ENCODE assay signal across 11 mouse cellular contexts in the genomic region with DNA sequence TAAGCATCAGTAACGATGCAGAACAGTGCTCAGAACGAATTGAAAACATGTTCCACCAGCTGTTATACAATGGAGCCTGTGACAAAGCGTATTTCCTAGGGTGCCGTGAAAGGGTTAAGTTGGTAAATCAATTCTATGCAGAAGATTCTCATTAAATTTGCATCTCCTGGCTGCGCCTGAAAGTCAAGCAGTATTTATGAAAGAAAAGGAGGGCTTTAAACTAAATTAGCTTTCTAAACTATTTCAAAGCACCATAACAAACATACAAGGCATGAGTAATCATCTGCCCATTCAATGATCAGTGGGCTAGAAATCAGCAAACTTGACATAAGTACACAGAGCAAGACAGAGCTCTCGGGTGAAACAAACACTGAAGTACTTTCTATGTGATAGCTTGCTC. TPM values are rescaled to one million over a fixed set of nuclear protein-coding genes. Genes with fewer than 3 reads are reported as not detected.
DNase-seq lines count a peak whose midpoint lies in the region; ATAC-seq and TF ChIP-seq lines count a peak whose summit lies in the region.
"Had no signal": no experiment of that assay in that cellular context is flagged by ENCODE, and none has a peak within 500 bp of the region (broad histone marks: within the 10 kb centered on the region; RNA-seq: fewer than 3 reads in every experiment).

No protein-coding gene starts in this region.

- H3K4me3 ChIP-seq in kidney, postnatal 0 days (replicated peaks; ENCODE audit: low read depth, low read length), result no peak overlapping the region
- peak overlapping the region; percentile 26 for H3K4me3 ChIP-seq in forebrain, embryonic 15.5 days
- peak overlapping the region; percentile 24 for H3K4me3 ChIP-seq in midbrain, embryonic 14.5 days (replicated peaks; ENCODE audit: low read depth, low read length)
- H3K4me3 ChIP-seq: limb, embryonic 15.5 days had no signal

- H3K4me2 ChIP-seq in kidney, postnatal 0 days (ENCODE audit: low read length), result peak overlapping the region; percentile 39
- H3K4me2 ChIP-seq in forebrain, embryonic 15.5 days (replicated peaks), result peak overlapping the region; percentile 41
- peak overlapping the region; percentile 96 for H3K4me2 ChIP-seq in midbrain, embryonic 14.5 days (ENCODE audit: low read length)
- H3K4me2 ChIP-seq: limb, embryonic 15.5 days had no signal

- no peaks in the 10 kb centered on the region; the same call in 1 of the 2 replicates for H3K4me1 ChIP-seq in kidney, postnatal 0 days (replicated peaks; ENCODE audit: insufficient read depth, low read length)
- H3K4me1 ChIP-seq in forebrain, embryonic 15.5 days, result peaks cover 40% of the 10 kb centered on the region
- H3K4me1 ChIP-seq in midbrain, embryonic 14.5 days (ENCODE audit: control insufficient read depth, insufficient read depth, low read length), result peaks cover 23% of the 10 kb centered on the region

- WGBS in kidney, postnatal 0 days, result 54% methylated on average over 6 of the region's 6 CpGs
- WGBS in forebrain, embryonic 15.5 days, result 17% methylated on average over 6 of the region's 6 CpGs
- WGBS in midbrain, embryonic 14.5 days, result 33% methylated on average over 6 of the region's 6 CpGs

- ATAC-seq in kidney, postnatal 0 days (replicated peaks; ENCODE audit: low FRiP score, low read depth), result no peak
- peak; percentile 0; the same call in 1 of the 2 replicates for ATAC-seq in forebrain, embryonic 15.5 days (replicated peaks)
- ATAC-seq in midbrain, embryonic 14.5 days (ENCODE audit: low FRiP score, low TSS enrichment), result no peak

- H3K36me3 ChIP-seq in kidney, postnatal 0 days (ENCODE audit: insufficient read depth, low read length), result no peaks in the 10 kb centered on the region
- H3K36me3 ChIP-seq in forebrain, embryonic 15.5 days, result no peaks in the 10 kb centered on the region
- H3K36me3 ChIP-seq in midbrain, embryonic 14.5 days (ENCODE audit: control insufficient read depth, insufficient read depth, low read length), result peaks cover 12% of the 10 kb centered on the region; the same call in 1 of the 2 replicates

- no peak overlapping the region for H3K9ac ChIP-seq in kidney, postnatal 0 days (ENCODE audit: low read depth, low read length)
- H3K9ac ChIP-seq in forebrain, embryonic 15.5 days (replicated peaks), result no peak overlapping the region
- H3K9ac ChIP-seq in midbrain, embryonic 14.5 days (replicated peaks; ENCODE audit: low read length), result no peak overlapping the region; the same call in 1 of the 2 replicates
- H3K9ac ChIP-seq: limb, embryonic 15.5 days had no signal

- H3K27ac ChIP-seq in kidney, postnatal 0 days, result no peak overlapping the region
- peak overlapping the region; percentile 39 for H3K27ac ChIP-seq in forebrain, embryonic 15.5 days (replicated peaks)
- no peak overlapping the region for H3K27ac ChIP-seq in midbrain, embryonic 14.5 days (replicated peaks; ENCODE audit: low read depth, low read length)
- H3K27ac ChIP-seq: limb, embryonic 15.5 days had no signal

- TF ChIP-seq CTCF in kidney, postnatal 0 days (IDR thresholded peaks at IDR 0.05; ENCODE audit: low read depth), result no peak

- no peaks in the 10 kb centered on the region for H3K9me3 ChIP-seq in kidney, postnatal 0 days (replicated peaks; ENCODE audit: low read length)
- no peaks in the 10 kb centered on the region for H3K9me3 ChIP-seq in forebrain, embryonic 15.5 days
- H3K9me3 ChIP-seq in midbrain, embryonic 14.5 days (ENCODE audit: control insufficient read depth, low read length), result no peaks in the 10 kb centered on the region
- H3K9me3 ChIP-seq: G1E; limb, embryonic 15.5 days had no signal

- no peaks in the 10 kb centered on the region for H3K27me3 ChIP-seq in kidney, postnatal 0 days (ENCODE audit: insufficient read depth, low read length)
- no peaks in the 10 kb centered on the region for H3K27me3 ChIP-seq in forebrain, embryonic 15.5 days
- H3K27me3 ChIP-seq in midbrain, embryonic 14.5 days (ENCODE audit: control insufficient read depth, insufficient read depth, low read length), result no peaks in the 10 kb centered on the region
- H3K27me3 ChIP-seq: limb, embryonic 15.5 days had no signal

- peak; percentile 13 for DNase-seq in cerebellum, adult 8-10 months
- no peak for DNase-seq in cerebellum, postnatal 25 days
- no peak for DNase-seq in kidney, postnatal 0 days (ENCODE audit: low spot score)
- no peak for DNase-seq in kidney, postnatal 36 days
- peak; percentile 52 for DNase-seq in midbrain, embryonic 14.5 days
- DNase-seq in testis, postnatal 10 days (ENCODE audit: low spot score), result no peak
- DNase-seq in left cerebral cortex, adult 9 months (ENCODE audit: low spot score in 2 of 2), result no peak
- DNase-seq: thymus, postnatal 14 days had no signal

RNA-seq across cellular contexts. Expression of a gene that starts 18.3 kb away (rescaled TPM):
- polyA plus RNA-seq in kidney, postnatal 0 days (2015; fragmentation: Nextera tagmentation; extraction: Ambion mirVana), result 18.9 and 27.6 TPM in 2 replicates
- 15.1 and 17.1 TPM in 2 replicates for polyA plus RNA-seq in forebrain, embryonic 15.5 days (2015; fragmentation: Nextera tagmentation; extraction: Ambion mirVana)
- 12.2 and 15.7 TPM in 2 replicates for polyA plus RNA-seq in midbrain, embryonic 14.5 days (2014; fragmentation: Nextera tagmentation; extraction: Ambion mirVana)

Comparison
In these comparisons a context has a peak if more than half of its experiments do, and no peak if none do; other contexts are left out.
1. DNase-seq: peak in cerebellum, adult 8-10 months (single experiment) and midbrain, embryonic 14.5 days (single experiment); none in cerebellum, postnatal 25 days (0 of 2), kidney, postnatal 0 days (single experiment), kidney, postnatal 36 days (0 of 2), testis, postnatal 10 days (single experiment) and left cerebral cortex, adult 9 months (0 of 2).
2. H3K4me2 ChIP-seq: peak in every context shown above with its lines; median percentile 96 in midbrain, embryonic 14.5 days; 41 in forebrain, embryonic 15.5 days; 39 in kidney, postnatal 0 days.